Mouse (Mus musculus) limb, embryonic 14.5 days (tissue): ENCODE measurements around the gene Hgfac. TPM values are rescaled to one million over a fixed set of nuclear protein-coding genes. Genes with fewer than 3 reads are reported as not detected.
A peak's percentile ranks its signal among the peaks of the same experiment; 100 is the strongest.

ENCODE experiments used
- ATAC-seq: fragments of 200-750 bp; cut with Nextera tagmentation; 2 replicates; pipeline ENCODE4 v1.8.0; 2017; ENCODE audit warnings: low read depth, moderate number of reproducible peaks, moderate TSS enrichment; ENCODE audit not compliant: low FRiP score
- DNase-seq: peaks from one replicate; pipeline ENCODE4 v3.0.0-alpha.2; 2015; ENCODE audit warnings: low spot score
- H3K27ac ChIP-seq: fragments of 300-500 bp; sonication (generic); replicated peaks from 2 replicates; pipeline ENCODE4 v1.5.1; 2014; ENCODE audit warnings: low read depth, mild to moderate bottlenecking, low read length, moderate library complexity, mixed read lengths
- H3K27me3 ChIP-seq: fragments of 300-500 bp; sonication (generic); 2 replicates; pipeline ENCODE4 v1.6.1; 2014; ENCODE audit warnings: low read length, mixed read lengths; ENCODE audit not compliant: control insufficient read depth, insufficient read depth
- H3K36me3 ChIP-seq: fragments of 300-500 bp; sonication (generic); 2 replicates; pipeline ENCODE4 v1.6.1; 2014; ENCODE audit warnings: mild to moderate bottlenecking, low read length, moderate library complexity, mixed read lengths; ENCODE audit not compliant: control insufficient read depth, insufficient read depth
- H3K4me1 ChIP-seq: fragments of 300-500 bp; sonication (generic); 2 replicates; pipeline ENCODE4 v1.6.1; 2014; ENCODE audit warnings: antibody characterized with exemption, low read length, mixed read lengths; ENCODE audit not compliant: control insufficient read depth, insufficient read depth
- H3K4me2 ChIP-seq: fragments of 300-500 bp; sonication (generic); replicated peaks from 2 replicates; pipeline ENCODE4 v1.6.1; 2014; ENCODE audit warnings: low read depth, mild to moderate bottlenecking, low read length, moderate library complexity; ENCODE audit not compliant: severe bottlenecking
- H3K4me3 ChIP-seq: fragments of 300-500 bp; sonication (generic); replicated peaks from 2 replicates; pipeline ENCODE4 v1.5.1; 2014; ENCODE audit warnings: low read length
- H3K9ac ChIP-seq: fragments of 300-500 bp; sonication (generic); 2 replicates; pipeline ENCODE4 v1.6.1; 2014; ENCODE audit warnings: mild to moderate bottlenecking, low read depth, low read length, moderate library complexity; ENCODE audit not compliant: severe bottlenecking
- H3K9me3 ChIP-seq: fragments of 300-500 bp; sonication (generic); 2 replicates; pipeline ENCODE4 v1.6.1; 2016; ENCODE audit warnings: low read length; ENCODE audit not compliant: control insufficient read depth
- POLR2A ChIP-seq: fragments of 200-500 bp; IDR thresholded peaks from 2 replicates; pipeline ENCODE4 v1.8.0; 2012; ENCODE audit warnings: inconsistent platforms, mild to moderate bottlenecking, moderate library complexity, borderline replicate concordance; ENCODE audit not compliant: insufficient read depth, insufficient read length; ENCODE audit errors: extremely low read depth
- WGBS: fragments of 180-500 bp; shearing (Covaris S2); extraction: QIAGEN DNeasy Blood & Tissue Kit; methylation state at CpG from one replicate; pipeline ENCODE4 v1.1.7; 2014; 5-methylcytosine and 5-hydroxymethylcytosine counted together
- polyA plus RNA-seq, 2 experiments: library from polyadenylated mRNA; depleted of rRNA in 1 of 2; stranded (reverse) in 1 of 2; unstranded in 1 of 2; fragments of >200 nt; fragmentation: Nextera tagmentation in 1 of 2; extraction: Ambion mirVana in 1 of 2; gene quantifications; 2 replicates each; pipeline versions ENCODE4 v1.2.1 to v1.2.3; 2012 to 2014

Gene Hgfac
- polyA plus RNA-seq, 2 experiments: 0.28 to 2.8 TPM

- Histone ChIP-seq H3K27ac (no peak overlapping the region), H3K27me3 (peaks cover 19% of the 10 kb centered on the region), H3K36me3 (no peaks in the 10 kb centered on the region), H3K4me1 (0 out of 2 replicates have a peak, but pooled peaks cover 3% of the 10 kb centered on the region), H3K4me3 (no peak overlapping the region), H3K4me2 (no peak overlapping the region), H3K9ac (no peak overlapping the region), H3K9me3 (no peaks in the 10 kb centered on the region)
- ATAC-seq (0 out of 2 replicates have a peak, but pooled peaks have one; percentile 7), DNase-seq (peak; percentile 35)
- WGBS: 60% methylated on average over 12 of the region's 12 CpGs
- no peak for TF ChIP-seq POLR2A
Observed at GRCm38 (mm10) chr5:35055076-35055475, 13.8 kb downstream of the Hgfac start.

GRCm38 (mm10) chr5:35056604-35057432 is 15.5 kb downstream of the Hgfac start, which contains the start of gene Dok7:
Dok7 (plus strand) TSS chr5:35056766.
- H3K4me1 ChIP-seq: 0 out of 2 replicates have a peak, but pooled peaks cover 3% of the 10 kb centered on the region
- peak; percentile 48 for ATAC-seq
- no peaks in the 10 kb centered on the region for H3K9me3 ChIP-seq
- no peak for TF ChIP-seq POLR2A
- peak within 1 kb of the TSS; percentile 60 for H3K9ac ChIP-seq
- H3K4me2 ChIP-seq: peak within 1 kb of the TSS; percentile 96
- DNase-seq: peak; percentile 60
- no peak within 1 kb of the TSS for H3K27ac ChIP-seq
- under 1% methylated on average over 42 of the region's 74 CpGs for WGBS
- H3K4me3 ChIP-seq: peak within 1 kb of the TSS; percentile 56
- H3K36me3 ChIP-seq: no peaks in the 10 kb centered on the region
- H3K27me3 ChIP-seq: peaks cover 19% of the 10 kb centered on the region

- H3K4me1 ChIP-seq: 0 out of 2 replicates have a peak, but pooled peaks cover 3% of the 10 kb centered on the region
- no peaks in the 10 kb centered on the region for H3K9me3 ChIP-seq
- H3K27ac ChIP-seq: no peak overlapping the region
- no peak for TF ChIP-seq POLR2A
- peak overlapping the region; percentile 96 for H3K4me2 ChIP-seq
- no peaks in the 10 kb centered on the region for H3K36me3 ChIP-seq
- H3K4me3 ChIP-seq: peak overlapping the region; percentile 56
- ATAC-seq (peak; percentile 48; the same call in 1 of the 2 replicates), DNase-seq (peak; percentile 30)
- 29% methylated on average over 2 of the region's 4 CpGs for WGBS
- H3K9ac ChIP-seq: no peak overlapping the region; the same call in 1 of the 2 replicates
- H3K27me3 ChIP-seq: peaks cover 19% of the 10 kb centered on the region
Observed at GRCm38 (mm10) chr5:35057582-35057981, 16.3 kb downstream of the Hgfac start.

- no peak overlapping the region for H3K27ac ChIP-seq
- H3K4me1 ChIP-seq: 0 out of 2 replicates have a peak, but pooled peaks cover 3% of the 10 kb centered on the region
- ATAC-seq (no peak), DNase-seq (no peak)
- H3K9ac ChIP-seq: no peak overlapping the region; the same call in 1 of the 2 replicates
- H3K27me3 ChIP-seq: peaks cover 19% of the 10 kb centered on the region
- no peaks in the 10 kb centered on the region for H3K9me3 ChIP-seq
- no peak overlapping the region for H3K4me2 ChIP-seq
- no peak for TF ChIP-seq POLR2A
- no peak overlapping the region for H3K4me3 ChIP-seq
- H3K36me3 ChIP-seq: no peaks in the 10 kb centered on the region
- 44% methylated on average over 1 of the region's 1 CpGs for WGBS
Observed at GRCm38 (mm10) chr5:35058216-35058615, 16.9 kb downstream of the Hgfac start.

- Histone ChIP-seq H3K27ac (no peak overlapping the region), H3K36me3 (no peaks in the 10 kb centered on the region), H3K4me1 (0 out of 2 replicates have a peak, but pooled peaks cover 3% of the 10 kb centered on the region), H3K27me3 (peaks cover 19% of the 10 kb centered on the region), H3K9me3 (no peaks in the 10 kb centered on the region), H3K4me2 (no peak overlapping the region), H3K4me3 (no peak overlapping the region), H3K9ac (no peak overlapping the region)
- WGBS: 71% methylated on average over 3 of the region's 3 CpGs
- ATAC-seq (no peak), DNase-seq (no peak)
- no peak for TF ChIP-seq POLR2A
Observed at GRCm38 (mm10) chr5:35060098-35060497, 18.8 kb downstream of the Hgfac start.
